Mouse (Mus musculus) layer of hippocampus, postnatal 14 days (tissue): ENCODE results near the gene Srsf1. TPM values are rescaled to one million over a fixed set of nuclear protein-coding genes. Genes with fewer than 3 reads are reported as not detected.

ENCODE experiments used
- DNase-seq, 2 experiments: peaks; one replicate each; pipeline ENCODE4 v3.0.0; 2021 to 2022; ENCODE audit warnings: low spot score in 2 of 2, mixed read lengths in 1 of 2
- total RNA-seq, 2 experiments: library from RNA; stranded (reverse); gene quantifications; 2 replicates each; pipeline ENCODE4 v1.2.3; 2021

Srsf1 gene
- total RNA-seq, 2 experiments from 2014 or later = 202 to 214 TPM

DNA sequence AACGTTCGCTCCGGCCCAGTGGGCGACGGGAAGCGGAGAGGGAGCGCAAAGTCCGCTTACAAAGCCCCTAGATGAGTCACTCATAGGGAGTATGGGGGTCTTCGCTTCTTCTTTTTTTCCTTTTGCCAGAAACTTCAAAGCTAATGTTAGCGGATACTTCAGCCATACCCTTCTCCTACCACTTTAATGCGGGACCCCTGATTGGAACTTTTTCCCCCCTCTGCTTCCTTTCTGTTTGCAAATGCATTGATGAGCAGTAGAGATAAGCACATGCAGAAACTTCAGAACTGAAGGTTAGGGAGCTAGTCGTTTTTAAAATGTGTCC lies 22.0 kb downstream of the Srsf1 start:
- DNase-seq = no peak

DNA sequence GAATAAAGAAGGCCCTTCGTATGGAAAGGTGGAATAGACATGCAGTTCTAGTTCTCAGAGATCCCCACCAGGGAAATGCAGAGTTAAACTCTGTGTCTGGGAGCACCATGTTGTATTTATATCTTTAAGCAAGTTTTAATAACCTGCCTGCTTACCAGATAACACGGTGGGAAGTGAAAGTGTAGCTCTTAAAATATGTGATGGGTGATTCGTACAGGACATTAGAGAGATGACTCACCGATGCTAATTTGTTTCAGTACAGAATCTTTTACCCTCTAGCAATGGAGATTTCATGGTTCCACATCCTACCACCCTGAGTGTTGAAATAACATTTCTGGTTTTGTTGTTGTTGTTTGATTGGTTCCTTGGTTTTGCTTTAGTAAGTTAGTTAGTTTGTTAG lies 23.2 kb downstream of the Srsf1 start:
- no peak for DNase-seq

DNA sequence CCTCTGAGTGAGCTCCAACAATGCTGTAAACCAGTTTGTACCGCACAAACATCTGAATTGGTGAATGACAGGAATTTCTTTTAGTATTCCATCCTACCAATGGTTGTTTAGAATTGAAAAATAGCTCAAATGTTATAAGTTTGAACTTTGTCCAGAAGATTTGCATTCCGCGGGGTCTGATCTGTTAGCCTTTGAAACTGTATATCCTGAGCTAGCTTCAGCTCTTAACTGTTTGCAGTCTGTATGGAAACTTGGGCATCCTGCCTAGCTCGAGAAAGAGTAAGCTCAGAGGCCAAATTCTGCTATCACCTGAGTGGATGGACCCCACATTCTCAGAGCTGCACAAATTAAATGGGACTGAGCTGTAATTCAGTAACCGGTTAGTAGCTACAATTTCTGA lies 23.9 kb downstream of the Srsf1 start:
- no peak for DNase-seq

DNA sequence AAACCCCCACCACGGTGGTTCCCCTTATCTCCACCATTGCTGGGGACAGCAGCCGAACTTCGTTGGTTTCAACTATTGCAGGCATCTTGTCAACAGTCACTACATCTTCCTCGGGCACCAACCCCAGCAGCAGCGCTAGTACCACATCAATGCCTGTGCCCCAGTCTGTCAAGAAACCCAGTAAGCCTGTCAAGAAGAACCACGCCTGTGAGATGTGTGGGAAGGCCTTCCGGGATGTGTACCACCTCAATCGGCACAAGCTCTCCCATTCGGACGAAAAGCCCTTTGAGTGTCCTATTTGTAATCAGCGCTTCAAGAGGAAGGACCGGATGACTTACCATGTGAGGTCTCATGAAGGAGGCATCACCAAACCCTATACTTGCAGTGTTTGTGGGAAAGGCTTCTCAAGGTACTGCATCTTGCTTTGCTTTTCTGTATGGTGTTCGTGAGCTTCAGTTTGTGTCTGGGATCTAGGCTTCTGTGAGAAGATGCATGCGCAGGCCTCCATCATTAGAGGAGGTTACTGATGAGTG lies 26.2 kb downstream of the Srsf1 start:
- DNase-seq = no peak

GRCm38 (mm10) chr11:88075701-88076100 lies 28.5 kb downstream of the Srsf1 start:
- no peak for DNase-seq

DNA sequence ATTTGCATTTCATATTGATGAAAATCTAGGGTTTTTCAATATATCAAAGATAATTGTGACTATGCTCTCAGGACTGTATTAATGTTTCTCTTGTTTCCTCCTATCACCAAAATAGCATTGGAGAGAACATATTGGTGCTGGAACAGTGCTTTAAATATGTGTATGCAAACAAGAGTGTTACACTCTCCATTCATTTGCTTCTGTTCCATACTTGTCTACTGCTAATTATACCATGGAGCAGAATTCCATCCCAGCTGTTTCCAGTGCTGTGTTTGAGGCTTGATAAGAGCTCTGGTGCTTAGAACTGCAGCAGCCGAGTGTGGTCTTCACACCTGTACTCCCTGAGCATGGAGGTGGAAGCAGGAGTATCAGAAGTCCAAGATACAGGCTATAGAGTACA lies 29.2 kb downstream of the Srsf1 start:
- no peak for DNase-seq

- no peak for DNase-seq
These were observed 36.5 kb downstream of the Srsf1 start for GRCm38 (mm10) chr11:88083699-88084098.

DNA sequence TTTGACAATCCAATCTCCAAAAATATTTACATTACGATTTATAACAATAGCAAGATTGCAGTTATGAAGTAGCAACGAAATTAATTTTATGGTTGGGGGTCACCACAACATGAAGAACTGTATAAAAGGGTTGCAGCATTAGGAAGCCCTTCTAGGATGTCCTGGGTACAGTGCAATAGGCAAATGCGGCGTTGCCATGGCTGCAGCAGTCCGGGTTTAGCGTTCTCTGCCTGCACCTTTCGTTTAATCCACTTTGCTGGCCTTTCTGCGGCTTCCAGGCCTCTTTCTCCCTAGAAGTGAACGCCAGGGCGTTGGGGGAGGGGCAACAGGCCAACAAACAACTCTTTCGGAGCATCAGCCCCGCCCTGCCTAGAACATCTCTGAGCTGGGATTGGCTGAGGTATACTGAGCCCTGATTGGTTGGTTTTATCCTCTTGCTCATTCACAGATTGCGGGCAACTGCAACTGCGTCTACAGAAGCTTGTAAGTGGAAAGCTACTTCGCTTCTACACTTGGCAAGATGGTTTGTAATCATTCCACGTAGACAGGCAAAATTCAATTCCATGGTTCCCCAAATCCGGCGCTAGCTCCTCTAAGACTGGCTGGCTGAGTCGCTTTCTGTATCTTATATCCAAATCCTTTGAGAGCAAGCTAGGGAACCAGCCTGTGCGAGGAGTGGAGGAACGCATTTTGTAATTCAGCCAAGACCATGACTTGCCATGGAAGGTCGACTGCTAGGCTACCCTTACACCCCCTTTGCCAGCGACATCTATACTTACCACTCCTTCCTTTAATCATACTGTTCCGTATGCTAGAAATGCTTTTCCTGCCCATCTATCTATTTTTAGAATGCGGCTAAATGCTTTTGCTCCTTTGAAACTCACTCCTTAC lies 39.8 kb downstream of the Srsf1 start:
- peak; percentile 82 to 92 for DNase-seq

GRCm38 (mm10) chr11:88089150-88089549 lies 42.0 kb downstream of the Srsf1 start:
- no peak for DNase-seq

DNA sequence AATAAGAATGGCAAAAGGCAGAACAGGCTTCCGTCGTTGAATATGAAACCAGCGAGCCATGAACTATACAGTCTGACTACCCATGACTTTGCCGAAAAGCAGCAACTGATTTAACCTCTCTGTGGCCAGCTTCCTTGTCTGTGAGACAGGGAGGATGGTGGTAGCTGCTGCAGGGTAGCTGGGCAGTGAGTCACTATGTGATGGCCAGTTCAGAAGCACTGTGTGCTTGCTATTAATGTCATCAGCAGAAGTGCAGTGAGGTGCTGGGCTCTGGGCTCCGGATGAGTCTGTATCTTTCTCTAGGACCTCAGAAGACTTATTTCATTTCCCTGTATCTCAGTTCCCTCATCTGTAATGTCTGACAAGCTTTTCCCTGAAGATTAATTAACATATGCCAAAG lies 43.1 kb downstream of the Srsf1 start:
- no peak for DNase-seq

DNA sequence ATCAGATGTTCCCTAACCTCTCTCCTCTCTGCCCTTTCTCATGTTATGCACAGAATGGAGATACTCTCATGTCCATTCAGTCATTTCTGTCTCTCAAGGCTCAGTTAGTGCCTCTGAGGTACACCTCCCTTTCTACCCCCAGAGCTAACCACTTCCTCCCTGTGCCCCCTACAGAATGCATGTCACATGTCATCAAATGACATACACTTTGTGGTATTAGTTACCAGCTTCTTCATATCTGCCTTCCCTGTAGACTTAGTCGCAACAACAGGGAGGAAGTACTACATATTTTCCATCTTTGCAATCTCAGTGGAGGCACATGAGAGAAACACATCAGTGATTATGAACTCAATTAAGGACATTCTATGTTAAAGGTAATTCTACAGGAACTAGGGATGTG lies 44.8 kb downstream of the Srsf1 start:
- DNase-seq = no peak

DNA sequence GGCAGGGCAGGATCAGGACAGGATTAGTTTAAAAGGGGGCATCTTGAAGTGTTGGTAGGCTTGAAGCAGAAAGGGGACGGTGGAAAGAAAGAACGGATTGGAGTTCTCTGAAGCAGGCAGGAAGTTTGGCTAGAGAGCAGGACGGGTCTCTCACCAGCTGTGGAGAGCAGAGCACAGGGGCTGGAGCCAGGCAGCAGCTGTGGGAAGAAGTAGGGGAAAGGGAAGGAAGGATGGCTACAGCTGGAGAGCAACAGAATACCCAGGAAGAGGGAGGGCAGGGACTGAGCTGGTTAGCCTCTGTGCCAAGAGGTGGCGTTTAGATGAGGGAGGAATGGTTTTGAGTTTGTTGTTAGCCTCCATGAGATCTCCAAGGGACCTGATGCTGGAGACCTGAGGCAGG lies 50.0 kb downstream of the Srsf1 start:
- no peak for DNase-seq

DNA sequence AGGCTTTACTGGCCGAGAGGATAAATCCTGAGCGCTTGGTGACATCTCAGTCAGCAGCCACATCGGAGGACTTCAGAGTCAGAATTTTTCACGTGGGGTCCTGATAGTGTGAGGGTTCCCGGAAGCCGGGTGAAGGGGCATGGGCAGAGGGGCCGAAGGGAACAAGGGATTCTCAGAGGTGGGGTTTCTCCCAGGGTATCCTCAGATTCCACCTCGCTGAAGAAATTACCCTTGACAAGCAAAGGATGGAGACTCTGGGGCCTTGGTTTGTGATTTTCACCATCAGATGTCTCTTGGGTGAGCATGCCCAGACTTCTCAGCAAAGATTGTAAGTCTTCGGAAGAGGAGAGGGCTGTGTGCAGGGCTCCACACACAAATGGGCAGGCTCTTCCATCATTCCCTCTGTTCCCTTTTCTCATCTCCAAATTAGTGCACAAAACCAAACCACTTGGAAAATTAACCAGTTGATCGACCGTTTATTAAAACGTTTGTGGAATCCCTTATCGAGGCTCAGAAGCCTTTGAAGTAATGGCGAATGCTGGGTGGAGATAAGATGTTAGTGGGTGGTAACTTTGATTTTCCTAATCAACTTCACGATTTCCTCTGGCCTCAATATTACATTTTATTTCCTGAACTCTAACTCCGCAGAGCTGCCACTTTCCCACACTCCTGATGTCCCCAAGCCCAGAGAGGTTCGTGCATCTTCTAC lies 51.0 kb downstream of the Srsf1 start, which contains the start of gene Cuedc1:
Cuedc1 (plus strand) TSS at position 38 of the 709 bp plus-strand sequence.
- no peak for DNase-seq

GRCm38 (mm10) chr11:88098787-88099598 lies 51.8 kb downstream of the Srsf1 start:
- peak; percentile 72 to 74 for DNase-seq

DNA sequence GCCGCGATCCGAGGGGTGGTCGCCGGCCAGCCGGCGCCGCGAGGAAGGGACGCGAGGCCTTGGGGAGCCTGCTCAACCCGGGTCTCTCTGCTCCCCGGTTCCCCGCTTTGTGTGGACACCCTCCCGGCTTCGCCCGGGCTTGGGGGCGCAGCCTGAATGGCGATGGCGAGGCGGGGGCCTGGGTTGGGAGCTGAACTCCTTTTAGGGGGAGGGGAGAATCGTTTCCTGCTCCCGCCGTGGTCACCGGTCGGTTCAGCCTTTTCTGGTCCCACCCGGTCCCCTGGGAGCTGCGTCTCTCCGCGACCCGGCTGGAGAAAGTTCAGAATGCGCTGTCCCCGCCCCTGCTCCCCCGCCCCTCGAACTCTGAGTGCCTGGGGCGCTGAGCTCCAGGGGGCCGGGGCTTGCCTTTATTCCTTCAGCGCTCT lies 52.4 kb downstream of the Srsf1 start:
- peak; percentile 40 to 45 for DNase-seq

- DNase-seq = no peak
These were observed 53.0 kb downstream of the Srsf1 start for GRCm38 (mm10) chr11:88100170-88100569.

Other genes with a start within 250 kb of the Srsf1 start
- under 1 TPM; 0.35 to 0.62 TPM for gene Lpo, start 219.1 kb upstream of the Srsf1 start, total RNA-seq
- 1 to 10 TPM; 6.8 to 6.9 TPM for gene Mks1, start 194.2 kb upstream of the Srsf1 start, total RNA-seq
- gene Epx, start 171.8 kb upstream of the Srsf1 start, total RNA-seq = under 1 TPM; 0.41 to 0.51 TPM
- gene Olfr462, start 155.1 kb upstream of the Srsf1 start, total RNA-seq = not detected
- not detected for gene Olfr463, start 150.0 kb upstream of the Srsf1 start, total RNA-seq
- not detected for gene Olfr464, start 126.4 kb upstream of the Srsf1 start, total RNA-seq
- 100 to 1,000 TPM; 406 to 432 TPM for gene Dynll2, start 59.8 kb upstream of the Srsf1 start, total RNA-seq
- 10 to 100 TPM; 24.8 to 27.7 TPM for gene Vezf1, start 20.9 kb downstream of the Srsf1 start, total RNA-seq
- 10 to 100 TPM; 32.0 to 32.1 TPM for gene Cuedc1, start 50.7 kb downstream of the Srsf1 start, total RNA-seq
- 10 to 100 TPM; 58.2 to 61.3 TPM for gene Mrps23, start 157.0 kb downstream of the Srsf1 start, total RNA-seq
- gene Ccdc182, start 246.7 kb downstream of the Srsf1 start, total RNA-seq = not detected